Mouse (Mus musculus): Measurements from ENCODE around the gene Vasn. TPM values are rescaled to one million over a fixed set of nuclear protein-coding genes. Genes with fewer than 3 reads are reported as not detected.
"Not testable (repeated sequence)": the region's sequence is repeated elsewhere in the genome, so short reads cannot be mapped to it uniquely, and the experiment has no call there.

Gene Vasn
- polyA plus RNA-seq, 1 experiment, result 8.1 TPM

GRCm38 (mm10) chr16:4682628-4683179, 43.0 kb downstream of the Vasn start:
- 85% methylated on average over 4 of the region's 4 CpGs for WGBS
- H3K4me3 ChIP-seq (ENCODE audit: control insufficient read depth, insufficient read depth, low read length), result no peak overlapping the region
- H3K27me3 ChIP-seq (ENCODE audit: control insufficient read depth, insufficient read depth, low read length), result no peaks in the 10 kb centered on the region
- H3K4me1 ChIP-seq (replicated peaks; ENCODE audit: control insufficient read depth, insufficient read depth, low read length), result peaks cover 15% of the 10 kb centered on the region
- TF ChIP-seq CTCF (IDR thresholded peaks at IDR 0.05; ENCODE audit: borderline replicate concordance, control insufficient read depth, extremely low read depth, insufficient read depth, low read length, poor library complexity) (no peak), POLR2A (IDR thresholded peaks at IDR 0.05; ENCODE audit: control insufficient read depth, extremely low read depth, insufficient read depth, low read length, poor library complexity) (no peak)
- DNase-seq, result no peak
- no peaks in the 10 kb centered on the region for H3K36me3 ChIP-seq (ENCODE audit: control insufficient read depth, insufficient read depth, low read length)
- no peak overlapping the region; the same call in 1 of the 2 replicates for H3K27ac ChIP-seq (ENCODE audit: control insufficient read depth, insufficient read depth, low read length)

GRCm38 (mm10) chr16:4683193-4683580, 43.4 kb downstream of the Vasn start:
- Histone ChIP-seq H3K4me3 (ENCODE audit: control insufficient read depth, insufficient read depth, low read length) (peak overlapping the region; percentile 62; the same call in 1 of the 2 replicates), H3K27ac (ENCODE audit: control insufficient read depth, insufficient read depth, low read length) (peak overlapping the region; percentile 36), H3K27me3 (ENCODE audit: control insufficient read depth, insufficient read depth, low read length) (no peaks in the 10 kb centered on the region), H3K4me1 (replicated peaks; ENCODE audit: control insufficient read depth, insufficient read depth, low read length) (peaks cover 11% of the 10 kb centered on the region), H3K36me3 (ENCODE audit: control insufficient read depth, insufficient read depth, low read length) (peaks cover 1% of the 10 kb centered on the region; the same call in 1 of the 2 replicates)
- no peak for DNase-seq
- TF ChIP-seq CTCF (IDR thresholded peaks at IDR 0.05; ENCODE audit: borderline replicate concordance, control insufficient read depth, extremely low read depth, insufficient read depth, low read length, poor library complexity) (no peak), POLR2A (IDR thresholded peaks at IDR 0.05; ENCODE audit: control insufficient read depth, extremely low read depth, insufficient read depth, low read length, poor library complexity) (no peak)
- 19% methylated on average over 9 of the region's 9 CpGs for WGBS

- no peaks in the 10 kb centered on the region for H3K27me3 ChIP-seq (ENCODE audit: control insufficient read depth, insufficient read depth, low read length)
- peaks cover 4% of the 10 kb centered on the region; the same call in 1 of the 2 replicates for H3K36me3 ChIP-seq (ENCODE audit: control insufficient read depth, insufficient read depth, low read length)
- H3K4me3 ChIP-seq (ENCODE audit: control insufficient read depth, insufficient read depth, low read length), result peak overlapping the region; percentile 62
- H3K27ac ChIP-seq (ENCODE audit: control insufficient read depth, insufficient read depth, low read length), result peak overlapping the region; percentile 36
- WGBS, result under 1% methylated on average over 54 of the region's 54 CpGs
- DNase-seq, result peak; percentile 96
- peak; percentile 96 for TF ChIP-seq POLR2A (IDR thresholded peaks at IDR 0.05; ENCODE audit: control insufficient read depth, extremely low read depth, insufficient read depth, low read length, poor library complexity)
- 0 out of 2 replicates have a peak, but pooled peaks have one; percentile 38 for TF ChIP-seq CTCF (IDR thresholded peaks at IDR 0.05; ENCODE audit: borderline replicate concordance, control insufficient read depth, extremely low read depth, insufficient read depth, low read length, poor library complexity)
- peaks cover 6% of the 10 kb centered on the region for H3K4me1 ChIP-seq (replicated peaks; ENCODE audit: control insufficient read depth, insufficient read depth, low read length)
Measured at GRCm38 (mm10) chr16:4683581-4684456, 44.1 kb downstream of the Vasn start.

GRCm38 (mm10) chr16:4684457-4684791, 44.7 kb downstream of the Vasn start:
- Histone ChIP-seq H3K27me3 (ENCODE audit: control insufficient read depth, insufficient read depth, low read length) (no peaks in the 10 kb centered on the region), H3K4me3 (ENCODE audit: control insufficient read depth, insufficient read depth, low read length) (peak overlapping the region; percentile 62), H3K4me1 (replicated peaks; ENCODE audit: control insufficient read depth, insufficient read depth, low read length) (0 out of 2 replicates have a peak, but pooled peaks cover 3% of the 10 kb centered on the region), H3K36me3 (ENCODE audit: control insufficient read depth, insufficient read depth, low read length) (peaks cover 4% of the 10 kb centered on the region; the same call in 1 of the 2 replicates), H3K27ac (ENCODE audit: control insufficient read depth, insufficient read depth, low read length) (no peak overlapping the region)
- 1% methylated on average over 9 of the region's 9 CpGs for WGBS
- TF ChIP-seq CTCF (IDR thresholded peaks at IDR 0.05; ENCODE audit: borderline replicate concordance, control insufficient read depth, extremely low read depth, insufficient read depth, low read length, poor library complexity), result no peak
- no peak for TF ChIP-seq POLR2A (IDR thresholded peaks at IDR 0.05; ENCODE audit: control insufficient read depth, extremely low read depth, insufficient read depth, low read length, poor library complexity)
- DNase-seq, result no peak

GRCm38 (mm10) chr16:4689371-4689770, 49.6 kb downstream of the Vasn start:
- over 99% methylated on average over 4 of the region's 4 CpGs for WGBS
- not testable (repeated sequence) for DNase-seq; H3K4me3 ChIP-seq (ENCODE audit: control insufficient read depth, insufficient read depth, low read length); H3K27me3 ChIP-seq (ENCODE audit: control insufficient read depth, insufficient read depth, low read length); H3K27ac ChIP-seq (ENCODE audit: control insufficient read depth, insufficient read depth, low read length); H3K4me1 ChIP-seq (replicated peaks; ENCODE audit: control insufficient read depth, insufficient read depth, low read length)
- H3K36me3 ChIP-seq (ENCODE audit: control insufficient read depth, insufficient read depth, low read length), result peaks cover 42% of the 10 kb centered on the region

Other genes with a start within 250 kb of the Vasn start
- gene Adcy9, start 219.4 kb upstream of the Vasn start, polyA plus RNA-seq (2012; rRNA removed), result 6.4 and 7.6 TPM in 2 replicates
- 5.3 and 12.1 TPM in 2 replicates for gene Srl, start 98.1 kb upstream of the Vasn start, polyA plus RNA-seq (2012; rRNA removed)
- gene Tfap4, start 80.1 kb upstream of the Vasn start, polyA plus RNA-seq (2012; rRNA removed), result 12.0 and 13.5 TPM in 2 replicates
- 11.8 and 14.3 TPM in 2 replicates for gene Glis2, start 45.2 kb upstream of the Vasn start, polyA plus RNA-seq (2012; rRNA removed)
- 35.7 and 40.4 TPM in 2 replicates for gene Pam16, start 15.0 kb upstream of the Vasn start, polyA plus RNA-seq (2012; rRNA removed)
- gene Dnaja3, start within 50 bp of the Vasn start, polyA plus RNA-seq (2012; rRNA removed), result 18.3 and 19.7 TPM in 2 replicates
- 391 and 423 TPM in 2 replicates for gene Coro7, start 39.8 kb downstream of the Vasn start, polyA plus RNA-seq (2012; rRNA removed)
- gene Nmral1, start 79.4 kb downstream of the Vasn start, polyA plus RNA-seq (2012; rRNA removed), result 25.6 and 27.2 TPM in 2 replicates
- 44.4 and 54.7 TPM in 2 replicates for gene Hmox2, start 86.4 kb downstream of the Vasn start, polyA plus RNA-seq (2012; rRNA removed)
- gene Cdip1, start 150.4 kb downstream of the Vasn start, polyA plus RNA-seq (2012; rRNA removed), result 112 and 119 TPM in 2 replicates
- gene 4930562C15Rik, start 195.5 kb downstream of the Vasn start, polyA plus RNA-seq (2012; rRNA removed), result 0.13 TPM in 1 of 2 replicates, not detected in the other
- 92.4 and 107 TPM in 2 replicates for gene Ubald1, start 240.4 kb downstream of the Vasn start, polyA plus RNA-seq (2012; rRNA removed)
- gene Mgrn1, start 246.3 kb downstream of the Vasn start, polyA plus RNA-seq (2012; rRNA removed), result 89.2 and 98.3 TPM in 2 replicates